Mouse (Mus musculus) yolk sac, embryonic 10.5 days (tissue): ENCODE data around the gene Trmt1.

Experiments used
- DNase-seq: peaks from one replicate; pipeline ENCODE4 v3.0.0-alpha.2; 2017; ENCODE audit warnings: low spot score

Gene Trmt1

GRCm38 (mm10) chr8:84689091-84689915 is 3.2 kb downstream of the Trmt1 start:
- DNase-seq: peak; percentile 89

GRCm38 (mm10) chr8:84693332-84693731 is 7.2 kb downstream of the Trmt1 start:
- no peak for DNase-seq

GRCm38 (mm10) chr8:84695140-84695539 is 9.0 kb downstream of the Trmt1 start:
- no peak for DNase-seq

GRCm38 (mm10) chr8:84697166-84698130 is 11.3 kb downstream of the Trmt1 start:
- no peak for DNase-seq

GRCm38 (mm10) chr8:84698288-84698687 is 12.2 kb downstream of the Trmt1 start:
- no peak for DNase-seq

- DNase-seq: no peak
Observed at GRCm38 (mm10) chr8:84698929-84699401, 12.9 kb downstream of the Trmt1 start.

GRCm38 (mm10) chr8:84699861-84700322 is 13.8 kb downstream of the Trmt1 start:
- DNase-seq: peak; percentile 60

- DNase-seq: no peak
Observed at GRCm38 (mm10) chr8:84700526-84700925, 14.4 kb downstream of the Trmt1 start.

GRCm38 (mm10) chr8:84700941-84701911 is 15.1 kb downstream of the Trmt1 start, which contains the start of gene Lyl1:
Gene Lyl1, plus strand, starts transcription at chr8:84701457.
- peak; percentile 88 for DNase-seq

GRCm38 (mm10) chr8:84702561-84702960 is 16.5 kb downstream of the Trmt1 start:
- DNase-seq: no peak

GRCm38 (mm10) chr8:84702963-84703465 is 16.9 kb downstream of the Trmt1 start:
- DNase-seq: no peak

- DNase-seq: no peak
Observed at GRCm38 (mm10) chr8:84703466-84704249, 17.6 kb downstream of the Trmt1 start.

GRCm38 (mm10) chr8:84704356-84704755 is 18.2 kb downstream of the Trmt1 start:
- peak; percentile 73 for DNase-seq

- no peak for DNase-seq
Observed at GRCm38 (mm10) chr8:84704867-84705831, 19.0 kb downstream of the Trmt1 start.

GRCm38 (mm10) chr8:84705960-84706359 is 19.9 kb downstream of the Trmt1 start:
- no peak for DNase-seq

- DNase-seq: peak; percentile 71
Observed at GRCm38 (mm10) chr8:84706610-84707266, 20.6 kb downstream of the Trmt1 start.

- DNase-seq: peak; percentile 58
Observed at GRCm38 (mm10) chr8:84707267-84707883, 21.3 kb downstream of the Trmt1 start.

GRCm38 (mm10) chr8:84708071-84708541 is 22.0 kb downstream of the Trmt1 start:
- no peak for DNase-seq
